Mouse (Mus musculus): ENCODE data around the gene Plppr1. TPM values are rescaled to one million over a fixed set of nuclear protein-coding genes. Genes with fewer than 3 reads are reported as not detected.

The Plppr1 gene
- total and polyA plus RNA-seq, 3 experiments = not detected

DNA sequence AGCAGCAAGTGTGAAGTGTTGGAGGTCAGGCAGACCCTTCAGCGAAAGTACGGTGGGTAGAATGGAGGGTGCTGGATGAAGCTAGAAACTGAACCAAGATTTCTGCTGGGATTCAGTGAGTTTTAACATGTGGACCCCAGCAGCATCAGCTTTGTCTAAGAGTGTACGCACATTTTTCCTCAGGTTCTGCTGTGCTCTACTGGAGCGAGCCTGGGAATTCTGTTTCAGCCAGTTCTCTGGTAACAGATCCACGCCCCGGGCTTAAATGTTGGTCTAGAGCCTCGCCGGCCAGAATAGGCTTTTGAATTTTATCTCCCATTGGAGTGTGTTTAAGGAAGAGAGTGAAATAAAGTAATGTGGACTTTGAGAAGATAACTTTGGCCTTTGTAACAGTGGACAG, 45.8 kb downstream of the Plppr1 start:
- Histone ChIP-seq H3K27me3 (replicated peaks) (no peaks in the 10 kb centered on the region), H3K4me3 (replicated peaks in 1 of 3; ENCODE audit: low read depth in 2 of 3, low read length in 2 of 3, poor library complexity in 1 of 3) (no peak overlapping the region), H3K9me3 (replicated peaks; ENCODE audit: low read length) (no peaks in the 10 kb centered on the region), H3K9ac (ENCODE audit: insufficient read depth, low read depth) (no peak overlapping the region), H3K4me2 (ENCODE audit: insufficient read depth, low read depth, poor library complexity, severe bottlenecking) (no peak overlapping the region), H3K27ac (ENCODE audit: insufficient read depth, low read depth) (no peak overlapping the region), H3K79me2 (replicated peaks; ENCODE audit: control insufficient read depth, extremely low read depth, insufficient read depth, poor library complexity, severe bottlenecking) (no peaks in the 10 kb centered on the region), H3K36me3 (replicated peaks in 1 of 2; ENCODE audit: control insufficient read depth in 1 of 2, insufficient read depth in 1 of 2, low read length in 1 of 2) (no peaks in the 10 kb centered on the region), H3K4me1 (ENCODE audit: control insufficient read depth in 1 of 2, insufficient read depth in 2 of 2) (no peaks in the 10 kb centered on the region)
- TF ChIP-seq SMC3 (IDR thresholded peaks at IDR 0.05; ENCODE audit: low read depth, low read length) = no peak
- no peak for TF ChIP-seq E2F4 (IDR thresholded peaks at IDR 0.05; ENCODE audit: insufficient replicate concordance, low read depth, low read length)
- TF ChIP-seq MXI1 (IDR thresholded peaks at IDR 0.05; ENCODE audit: low read depth, low read length) = no peak
- TF ChIP-seq EP300 (IDR thresholded peaks at IDR 0.05; ENCODE audit: low read length) = no peak
- no peak for TF ChIP-seq JUN (IDR thresholded peaks at IDR 0.05; ENCODE audit: insufficient read depth, low read depth, low read length)
- TF ChIP-seq KAT2A (IDR thresholded peaks at IDR 0.05; ENCODE audit: insufficient replicate concordance, low read length) = no peak
- no peak for TF ChIP-seq CHD1 (IDR thresholded peaks at IDR 0.05; ENCODE audit: low read depth, low read length)
- no peak for TF ChIP-seq JUND (conservative IDR thresholded peaks at IDR 0.05; ENCODE audit: low read depth, low read length)
- no peak for TF ChIP-seq MAFK (IDR thresholded peaks at IDR 0.05; ENCODE audit: insufficient replicate concordance, low read length)
- no peak for TF ChIP-seq NELFE (IDR thresholded peaks at IDR 0.05; ENCODE audit: low read depth, low read length)
- TF ChIP-seq RCOR1 (conservative IDR thresholded peaks at IDR 0.05; ENCODE audit: low read depth, low read length) = no peak
- TF ChIP-seq ETS1 (conservative IDR thresholded peaks at IDR 0.05; ENCODE audit: low read depth, low read length) = no peak
- no peak for TF ChIP-seq TBP (conservative IDR thresholded peaks at IDR 0.05; ENCODE audit: low read depth, low read length)
- dilution Hi-C loops (cut with MboI; ENCODE audit: extremely low pct_ligation_motif_present, extremely low pct_unique_long_range_greater_than_20kb, low sequenced_read_pairs) = no loop called here
- in situ Hi-C loops (cut with MboI; ENCODE audit: low pct_ligation_motif_present, low pct_unique_long_range_greater_than_20kb, low sequenced_read_pairs) = no loop called here
- DNase-seq (ENCODE audit: extremely low read depth) = no peak

DNA sequence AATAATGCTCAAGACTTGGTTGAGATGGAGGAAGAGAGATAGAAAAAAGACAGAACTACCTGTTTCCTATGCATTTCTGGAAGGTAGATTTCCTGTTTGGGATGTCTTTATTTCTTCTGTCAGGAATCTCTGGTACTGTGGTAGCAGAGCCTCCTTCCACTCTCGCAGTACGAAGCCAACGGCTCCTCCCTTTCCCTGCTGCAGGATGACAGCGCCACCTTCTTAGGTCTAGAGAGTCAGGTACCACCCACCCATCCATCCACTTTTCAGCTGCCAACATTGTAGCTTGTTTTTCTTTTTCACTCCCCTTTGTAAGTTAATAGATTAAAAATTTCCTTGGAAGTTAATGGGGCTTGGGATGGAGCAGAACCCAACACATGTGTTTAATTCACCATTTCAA, 48.8 kb downstream of the Plppr1 start:
- Histone ChIP-seq H3K4me1 (ENCODE audit: control insufficient read depth in 1 of 2, insufficient read depth in 2 of 2) (no peaks in the 10 kb centered on the region), H3K27me3 (replicated peaks) (no peaks in the 10 kb centered on the region), H3K4me2 (ENCODE audit: insufficient read depth, low read depth, poor library complexity, severe bottlenecking) (no peak overlapping the region), H3K9me3 (replicated peaks; ENCODE audit: low read length) (no peaks in the 10 kb centered on the region), H3K9ac (ENCODE audit: insufficient read depth, low read depth) (no peak overlapping the region), H3K27ac (ENCODE audit: insufficient read depth, low read depth) (no peak overlapping the region), H3K4me3 (replicated peaks in 1 of 3; ENCODE audit: low read depth in 2 of 3, low read length in 2 of 3, poor library complexity in 1 of 3) (no peak overlapping the region), H3K79me2 (replicated peaks; ENCODE audit: control insufficient read depth, extremely low read depth, insufficient read depth, poor library complexity, severe bottlenecking) (no peaks in the 10 kb centered on the region), H3K36me3 (replicated peaks in 1 of 2; ENCODE audit: control insufficient read depth in 1 of 2, insufficient read depth in 1 of 2, low read length in 1 of 2) (no peaks in the 10 kb centered on the region)
- in situ Hi-C loops (cut with MboI; ENCODE audit: low pct_ligation_motif_present, low pct_unique_long_range_greater_than_20kb, low sequenced_read_pairs) = no loop called here
- TF ChIP-seq ZKSCAN1 (IDR thresholded peaks at IDR 0.05; ENCODE audit: borderline replicate concordance, low read depth, low read length) (no peak), RCOR1 (conservative IDR thresholded peaks at IDR 0.05; ENCODE audit: low read depth, low read length) (no peak), POLR2AphosphoS2 (IDR thresholded peaks at IDR 0.05; ENCODE audit: low read depth, low read length) (no peak), UBTF (IDR thresholded peaks at IDR 0.05; ENCODE audit: low read depth, low read length) (no peak)
- dilution Hi-C loops (cut with MboI; ENCODE audit: extremely low pct_ligation_motif_present, extremely low pct_unique_long_range_greater_than_20kb, low sequenced_read_pairs) = no loop called here
- no peak for DNase-seq (ENCODE audit: extremely low read depth)
